Mouse (Mus musculus): Measurements from ENCODE around the gene Plet1. TPM values are rescaled to one million over a fixed set of nuclear protein-coding genes. Genes with fewer than 3 reads are reported as not detected.

The Plet1 gene
- polyA plus RNA-seq, 1 experiment from 2014 or later, result 0.39 TPM

DNA sequence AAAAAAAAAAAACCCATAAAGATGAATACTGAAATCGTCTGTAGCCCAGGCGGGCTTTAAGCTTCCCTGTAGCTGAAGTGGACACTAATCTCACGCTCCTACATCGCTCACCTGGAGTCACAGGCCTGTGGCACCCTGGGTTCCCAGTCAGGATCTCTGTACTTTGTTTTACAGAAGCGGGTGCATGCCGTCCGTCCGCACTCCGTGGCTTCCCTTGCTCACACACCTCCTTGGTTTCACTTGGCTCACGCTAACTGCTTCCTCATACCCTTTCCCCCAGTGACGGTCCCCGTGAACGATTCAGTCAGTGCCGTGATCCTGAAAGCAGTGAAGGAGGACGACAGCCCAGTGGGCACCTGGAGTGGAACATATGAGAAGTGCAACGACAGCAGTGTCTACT lies 4.5 kb downstream of the Plet1 start:
- 87% methylated on average over 16 of the region's 16 CpGs for whole genome bisulfite sequencing
- Histone ChIP-seq H3K9me3 (ENCODE audit: control insufficient read depth, low read length) (no peaks in the 10 kb centered on the region), H3K36me3 (ENCODE audit: control insufficient read depth, insufficient read depth, low read length) (no peaks in the 10 kb centered on the region), H3K27me3 (ENCODE audit: control insufficient read depth, insufficient read depth, low read length) (no peaks in the 10 kb centered on the region), H3K4me1 (ENCODE audit: control insufficient read depth, insufficient read depth, low read length) (0 out of 2 replicates have a peak, but pooled peaks cover 5% of the 10 kb centered on the region), H3K27ac (ENCODE audit: low read depth, low read length) (no peak overlapping the region), H3K4me3 (ENCODE audit: low read depth, low read length) (no peak overlapping the region), H3K4me2 (ENCODE audit: low read depth, low read length) (no peak overlapping the region), H3K9ac (replicated peaks; ENCODE audit: low read depth, low read length) (no peak overlapping the region)
- no peak for ATAC-seq (ENCODE audit: low read depth)

DNA sequence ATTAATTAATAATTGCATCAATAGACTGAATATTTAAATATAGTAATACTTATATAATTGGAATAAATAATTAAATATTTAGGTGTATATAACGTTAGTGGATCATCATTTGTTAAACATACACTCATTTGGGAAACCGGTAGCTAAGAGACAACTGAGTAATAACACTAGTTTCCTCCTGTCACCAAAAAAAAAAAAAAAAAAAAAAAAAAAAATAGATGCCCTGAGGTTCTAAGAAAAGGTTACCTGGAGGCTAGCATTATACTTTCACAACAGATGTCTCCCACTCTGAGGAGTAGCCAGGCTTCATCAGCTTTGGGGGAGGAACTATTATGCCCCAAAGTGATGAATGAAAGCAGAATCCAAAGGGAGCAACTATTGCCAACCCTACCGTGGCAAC lies 5.5 kb downstream of the Plet1 start:
- no peaks in the 10 kb centered on the region for H3K9me3 ChIP-seq (ENCODE audit: control insufficient read depth, low read length)
- no peaks in the 10 kb centered on the region for H3K27me3 ChIP-seq (ENCODE audit: control insufficient read depth, insufficient read depth, low read length)
- no peak for ATAC-seq (ENCODE audit: low read depth)
- H3K4me2 ChIP-seq (ENCODE audit: low read depth, low read length), result no peak overlapping the region
- 82% methylated on average over 3 of the region's 3 CpGs for WGBS
- H3K9ac ChIP-seq (replicated peaks; ENCODE audit: low read depth, low read length), result no peak overlapping the region
- 0 out of 2 replicates have a peak, but pooled peaks cover 5% of the 10 kb centered on the region for H3K4me1 ChIP-seq (ENCODE audit: control insufficient read depth, insufficient read depth, low read length)
- H3K4me3 ChIP-seq (ENCODE audit: low read depth, low read length), result no peak overlapping the region
- no peaks in the 10 kb centered on the region for H3K36me3 ChIP-seq (ENCODE audit: control insufficient read depth, insufficient read depth, low read length)
- no peak overlapping the region for H3K27ac ChIP-seq (ENCODE audit: low read depth, low read length)

DNA sequence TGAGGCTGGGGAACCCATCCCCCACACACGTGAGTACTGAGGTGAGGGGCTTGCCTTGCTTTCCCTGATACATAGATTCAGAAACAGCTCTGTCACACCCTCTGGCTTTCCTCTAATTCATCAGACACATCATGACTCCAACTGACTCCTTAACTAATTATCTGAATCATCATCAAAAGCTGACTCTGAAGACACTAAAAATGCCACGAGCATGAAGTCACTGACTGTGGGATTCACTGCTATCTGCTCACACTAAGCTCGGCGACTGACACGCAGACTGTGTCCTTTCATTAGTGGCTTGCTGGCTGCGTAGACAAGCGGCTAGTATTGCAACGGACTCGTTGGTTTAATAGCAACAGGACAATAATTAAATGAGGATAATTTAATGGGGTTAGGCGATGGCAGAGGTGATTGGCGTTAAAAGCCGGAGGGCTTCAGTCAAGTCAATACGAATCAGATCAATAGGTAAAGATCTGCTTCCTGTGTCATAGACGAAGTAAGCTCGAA lies 6.2 kb downstream of the Plet1 start:
- H3K4me1 ChIP-seq (ENCODE audit: control insufficient read depth, insufficient read depth, low read length), result 0 out of 2 replicates have a peak, but pooled peaks cover 5% of the 10 kb centered on the region
- 68% methylated on average over 15 of the region's 15 CpGs for WGBS
- H3K36me3 ChIP-seq (ENCODE audit: control insufficient read depth, insufficient read depth, low read length), result no peaks in the 10 kb centered on the region
- peak overlapping the region; percentile 32; the same call in 1 of the 2 replicates for H3K9ac ChIP-seq (replicated peaks; ENCODE audit: low read depth, low read length)
- ATAC-seq (ENCODE audit: low read depth), result no peak
- no peaks in the 10 kb centered on the region for H3K9me3 ChIP-seq (ENCODE audit: control insufficient read depth, low read length)
- H3K27me3 ChIP-seq (ENCODE audit: control insufficient read depth, insufficient read depth, low read length), result no peaks in the 10 kb centered on the region
- peak overlapping the region; percentile 56 for H3K4me2 ChIP-seq (ENCODE audit: low read depth, low read length)
- peak overlapping the region; percentile 29 for H3K4me3 ChIP-seq (ENCODE audit: low read depth, low read length)
- peak overlapping the region; percentile 49; the same call in 1 of the 2 replicates for H3K27ac ChIP-seq (ENCODE audit: low read depth, low read length)

DNA sequence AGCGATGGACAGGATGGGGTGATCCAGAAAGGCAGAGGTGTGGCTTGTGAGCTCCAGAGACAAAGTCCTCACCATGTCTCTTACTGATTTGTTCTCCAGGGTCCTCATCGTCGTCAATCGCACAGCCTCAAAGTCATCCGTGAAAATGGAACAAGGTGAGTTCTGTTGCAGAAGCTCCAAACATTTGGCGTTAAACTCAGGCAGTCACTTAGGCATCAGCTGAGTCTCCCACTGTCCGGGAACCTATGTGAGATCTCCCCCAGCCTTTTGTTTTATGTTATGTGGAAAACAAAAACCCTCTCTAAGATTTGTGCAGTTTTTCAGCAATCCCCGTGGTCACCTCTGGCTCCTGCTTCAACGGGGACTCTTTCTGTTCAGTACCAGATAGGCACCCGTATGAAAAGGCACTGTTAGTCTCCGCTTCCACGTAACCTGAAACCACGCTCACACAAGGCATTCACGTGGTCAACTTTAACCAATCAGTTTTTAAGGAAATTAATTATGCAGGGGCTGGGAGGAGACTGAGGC lies 6.7 kb downstream of the Plet1 start:
- H3K27me3 ChIP-seq (ENCODE audit: control insufficient read depth, insufficient read depth, low read length), result no peaks in the 10 kb centered on the region
- WGBS, result 28% methylated on average over 14 of the region's 14 CpGs
- H3K4me2 ChIP-seq (ENCODE audit: low read depth, low read length), result peak overlapping the region; percentile 56
- H3K36me3 ChIP-seq (ENCODE audit: control insufficient read depth, insufficient read depth, low read length), result no peaks in the 10 kb centered on the region
- H3K4me1 ChIP-seq (ENCODE audit: control insufficient read depth, insufficient read depth, low read length), result 0 out of 2 replicates have a peak, but pooled peaks cover 5% of the 10 kb centered on the region
- peak overlapping the region; percentile 61 for H3K27ac ChIP-seq (ENCODE audit: low read depth, low read length)
- peak; percentile 89 for ATAC-seq (ENCODE audit: low read depth)
- peak overlapping the region; percentile 32; the same call in 1 of the 2 replicates for H3K9ac ChIP-seq (replicated peaks; ENCODE audit: low read depth, low read length)
- no peaks in the 10 kb centered on the region for H3K9me3 ChIP-seq (ENCODE audit: control insufficient read depth, low read length)
- H3K4me3 ChIP-seq (ENCODE audit: low read depth, low read length), result peak overlapping the region; percentile 29

DNA sequence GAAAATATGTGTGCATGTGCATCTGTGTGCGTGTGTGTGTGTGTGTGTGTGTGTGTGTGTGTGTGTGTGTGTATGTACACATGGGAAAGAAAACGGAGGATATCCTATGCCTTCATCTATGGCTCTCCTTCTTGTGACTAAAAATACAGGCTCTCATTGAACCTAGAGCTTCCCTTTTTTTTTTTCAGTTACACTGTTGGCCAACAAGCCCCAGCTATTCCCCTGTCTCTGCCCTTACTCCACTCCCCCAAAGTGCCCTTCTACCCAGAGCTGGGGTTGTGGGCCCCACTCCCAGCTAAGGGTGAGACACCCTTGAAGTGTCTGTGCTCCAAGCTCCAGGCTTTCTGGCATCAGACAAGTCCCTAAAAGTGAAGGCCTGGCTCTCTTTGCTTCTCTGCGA lies 8.6 kb downstream of the Plet1 start:
- Histone ChIP-seq H3K27ac (ENCODE audit: low read depth, low read length) (no peak overlapping the region), H3K4me3 (ENCODE audit: low read depth, low read length) (no peak overlapping the region), H3K9ac (replicated peaks; ENCODE audit: low read depth, low read length) (no peak overlapping the region), H3K4me1 (ENCODE audit: control insufficient read depth, insufficient read depth, low read length) (no peaks in the 10 kb centered on the region), H3K36me3 (ENCODE audit: control insufficient read depth, insufficient read depth, low read length) (no peaks in the 10 kb centered on the region), H3K4me2 (ENCODE audit: low read depth, low read length) (no peak overlapping the region), H3K27me3 (ENCODE audit: control insufficient read depth, insufficient read depth, low read length) (no peaks in the 10 kb centered on the region), H3K9me3 (ENCODE audit: control insufficient read depth, low read length) (no peaks in the 10 kb centered on the region)
- WGBS, result 80% methylated on average over 3 of the region's 3 CpGs
- ATAC-seq (ENCODE audit: low read depth), result no peak

DNA sequence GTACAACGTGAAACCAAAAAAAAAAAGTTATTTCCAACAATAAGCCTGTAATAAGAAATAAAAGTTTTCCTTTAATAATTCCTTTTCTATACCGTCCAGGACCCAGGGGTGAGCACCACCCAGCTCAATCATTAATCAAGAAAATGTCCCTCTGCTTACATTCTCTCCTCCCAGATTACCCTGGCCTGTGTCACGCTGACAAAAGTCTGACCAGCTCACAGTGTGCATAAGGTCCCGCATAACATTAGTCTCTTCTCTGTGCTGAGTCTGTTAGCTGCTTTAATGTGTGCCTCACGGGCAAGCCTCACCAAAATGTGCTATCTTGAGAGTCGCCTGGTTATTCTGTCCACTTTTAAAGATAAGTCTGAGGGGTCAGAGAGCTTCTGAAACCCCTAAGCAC lies 11.1 kb downstream of the Plet1 start:
- Histone ChIP-seq H3K4me1 (ENCODE audit: control insufficient read depth, insufficient read depth, low read length) (no peaks in the 10 kb centered on the region), H3K27ac (ENCODE audit: low read depth, low read length) (no peak overlapping the region), H3K4me3 (ENCODE audit: low read depth, low read length) (no peak overlapping the region), H3K9ac (replicated peaks; ENCODE audit: low read depth, low read length) (no peak overlapping the region), H3K4me2 (ENCODE audit: low read depth, low read length) (no peak overlapping the region), H3K36me3 (ENCODE audit: control insufficient read depth, insufficient read depth, low read length) (no peaks in the 10 kb centered on the region), H3K9me3 (ENCODE audit: control insufficient read depth, low read length) (no peaks in the 10 kb centered on the region), H3K27me3 (ENCODE audit: control insufficient read depth, insufficient read depth, low read length) (no peaks in the 10 kb centered on the region)
- no peak for ATAC-seq (ENCODE audit: low read depth)
- 50% methylated on average over 6 of the region's 6 CpGs for WGBS

DNA sequence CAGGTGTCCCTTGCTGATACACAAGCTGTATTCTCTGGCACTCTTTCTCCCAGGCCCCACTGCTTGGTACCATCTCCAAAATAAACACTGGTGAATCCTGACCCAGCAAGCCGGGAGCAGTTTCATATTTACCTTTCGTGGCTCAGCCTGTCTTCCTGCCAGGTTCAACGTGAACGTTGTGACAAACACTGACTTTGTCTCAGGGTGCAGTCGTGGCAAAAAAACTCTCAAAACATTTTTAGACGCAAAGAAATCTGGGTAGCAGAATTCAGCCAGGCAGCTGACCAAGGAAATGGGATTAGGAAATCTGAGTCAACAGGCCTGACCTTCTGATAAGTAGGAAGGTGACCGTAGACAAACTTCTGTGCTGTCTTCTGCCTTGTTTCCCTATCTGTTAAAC lies 13.2 kb downstream of the Plet1 start:
- H3K4me3 ChIP-seq (ENCODE audit: low read depth, low read length), result no peak overlapping the region
- no peak overlapping the region for H3K4me2 ChIP-seq (ENCODE audit: low read depth, low read length)
- H3K27me3 ChIP-seq (ENCODE audit: control insufficient read depth, insufficient read depth, low read length), result no peaks in the 10 kb centered on the region
- no peak overlapping the region for H3K27ac ChIP-seq (ENCODE audit: low read depth, low read length)
- H3K36me3 ChIP-seq (ENCODE audit: control insufficient read depth, insufficient read depth, low read length), result no peaks in the 10 kb centered on the region
- ATAC-seq (ENCODE audit: low read depth), result no peak
- no peaks in the 10 kb centered on the region for H3K9me3 ChIP-seq (ENCODE audit: control insufficient read depth, low read length)
- WGBS, result 79% methylated on average over 7 of the region's 7 CpGs
- no peaks in the 10 kb centered on the region for H3K4me1 ChIP-seq (ENCODE audit: control insufficient read depth, insufficient read depth, low read length)
- H3K9ac ChIP-seq (replicated peaks; ENCODE audit: low read depth, low read length), result no peak overlapping the region

DNA sequence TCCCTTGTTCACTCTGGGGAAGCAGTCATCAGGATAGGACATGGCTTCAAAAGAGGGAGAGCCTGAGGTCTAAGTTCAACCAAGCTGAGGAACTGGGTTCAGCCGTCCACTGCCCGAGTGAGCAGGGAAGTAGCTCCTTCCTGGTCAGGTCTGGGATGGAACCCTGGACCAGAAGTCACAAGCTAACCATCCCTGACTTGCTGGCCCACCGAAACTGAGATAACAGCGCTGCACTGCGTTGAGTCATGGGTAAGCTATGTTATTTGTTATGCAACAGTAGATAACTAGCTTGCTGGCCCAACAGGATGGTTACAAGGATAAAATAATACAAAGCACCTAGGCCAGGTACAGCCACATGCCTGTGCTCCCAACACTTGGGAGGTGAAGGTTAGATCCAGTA lies 21.1 kb downstream of the Plet1 start:
- Histone ChIP-seq H3K9ac (replicated peaks; ENCODE audit: low read depth, low read length) (no peak overlapping the region), H3K27me3 (ENCODE audit: control insufficient read depth, insufficient read depth, low read length) (no peaks in the 10 kb centered on the region), H3K36me3 (ENCODE audit: control insufficient read depth, insufficient read depth, low read length) (no peaks in the 10 kb centered on the region), H3K4me3 (ENCODE audit: low read depth, low read length) (no peak overlapping the region), H3K4me2 (ENCODE audit: low read depth, low read length) (no peak overlapping the region), H3K9me3 (ENCODE audit: control insufficient read depth, low read length) (no peaks in the 10 kb centered on the region), H3K27ac (ENCODE audit: low read depth, low read length) (no peak overlapping the region), H3K4me1 (ENCODE audit: control insufficient read depth, insufficient read depth, low read length) (no peaks in the 10 kb centered on the region)
- 90% methylated on average over 5 of the region's 5 CpGs for WGBS
- no peak for ATAC-seq (ENCODE audit: low read depth)

DNA sequence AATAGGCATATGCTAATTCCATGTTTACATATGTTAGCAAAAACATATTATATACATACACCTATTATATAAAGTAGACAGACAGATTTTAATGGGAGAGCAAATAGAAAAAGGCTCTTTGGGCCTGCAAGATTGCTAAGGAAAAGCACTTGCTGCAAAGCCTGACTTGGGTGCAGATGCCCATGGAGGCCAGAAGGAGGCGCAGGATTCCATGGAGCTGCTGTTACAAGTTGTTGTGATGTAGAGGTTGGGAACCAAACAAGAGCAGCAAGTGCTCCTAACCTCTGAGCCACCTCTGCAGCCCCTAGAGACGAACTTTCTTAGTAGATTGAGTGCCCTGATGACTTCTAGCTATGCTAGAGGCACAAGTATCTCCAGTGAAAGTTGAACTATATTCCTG lies 24.5 kb downstream of the Plet1 start:
- WGBS, result 10% methylated on average over 2 of the region's 2 CpGs

More for the DNA sequence above, 24.5 kb downstream of the Plet1 start:
- Histone ChIP-seq H3K4me2 (ENCODE audit: low read depth, low read length) (no peak overlapping the region), H3K9me3 (ENCODE audit: control insufficient read depth, low read length) (no peaks in the 10 kb centered on the region), H3K27ac (ENCODE audit: low read depth, low read length) (no peak overlapping the region), H3K9ac (replicated peaks; ENCODE audit: low read depth, low read length) (no peak overlapping the region), H3K36me3 (ENCODE audit: control insufficient read depth, insufficient read depth, low read length) (no peaks in the 10 kb centered on the region), H3K27me3 (ENCODE audit: control insufficient read depth, insufficient read depth, low read length) (no peaks in the 10 kb centered on the region), H3K4me3 (ENCODE audit: low read depth, low read length) (no peak overlapping the region), H3K4me1 (ENCODE audit: control insufficient read depth, insufficient read depth, low read length) (no peaks in the 10 kb centered on the region)
- ATAC-seq (ENCODE audit: low read depth), result no peak
